Mouse (Mus musculus) megakaryocyte, embryonic 14.5 days (primary cell): ENCODE data around the gene Bscl2. TPM values are rescaled to one million over a fixed set of nuclear protein-coding genes. Genes with fewer than 3 reads are reported as not detected.
"Not testable (repeated sequence)": the region's sequence is repeated elsewhere in the genome, so short reads cannot be mapped to it uniquely, and the experiment has no call there.

ENCODE experiments used
- H3K27me3 ChIP-seq: replicated peaks from 2 replicates; pipeline ENCODE3; 2012; ENCODE audit warnings: inconsistent platforms
- H3K36me3 ChIP-seq: replicated peaks from 2 replicates; pipeline ENCODE3; 2012; ENCODE audit warnings: low read length, inconsistent platforms, mixed read lengths
- H3K4me1 ChIP-seq: 2 replicates; pipeline ENCODE4 v1.6.1; 2012; ENCODE audit warnings: inconsistent platforms
- H3K4me3 ChIP-seq: replicated peaks from 2 replicates; pipeline ENCODE3; 2012; ENCODE audit warnings: moderate library complexity, mild to moderate bottlenecking, inconsistent platforms
- H3K9me3 ChIP-seq: 2 replicates; pipeline ENCODE4 v1.6.1; 2012; ENCODE audit warnings: inconsistent platforms
- FLI1 ChIP-seq: IDR thresholded peaks from 2 replicates; pipeline ENCODE4 v1.6.1; 2012; ENCODE audit warnings: low read length, inconsistent platforms, mixed read lengths
- GATA1 ChIP-seq: IDR thresholded peaks from 3 replicates; pipeline ENCODE4 v1.6.1; 2012; ENCODE audit warnings: mixed read lengths, low read length, inconsistent platforms, borderline replicate concordance
- polyA plus RNA-seq: library from polyadenylated mRNA; stranded (reverse); fragments of >175 nt; gene quantifications from 2 replicates; pipeline ENCODE4 v1.2.3, GENCODE M21; 2012; ENCODE audit warnings: low replicate concordance; ENCODE audit not compliant: insufficient read depth

Gene Bscl2
- polyA plus RNA-seq, 1 experiment: 124 TPM

DNA sequence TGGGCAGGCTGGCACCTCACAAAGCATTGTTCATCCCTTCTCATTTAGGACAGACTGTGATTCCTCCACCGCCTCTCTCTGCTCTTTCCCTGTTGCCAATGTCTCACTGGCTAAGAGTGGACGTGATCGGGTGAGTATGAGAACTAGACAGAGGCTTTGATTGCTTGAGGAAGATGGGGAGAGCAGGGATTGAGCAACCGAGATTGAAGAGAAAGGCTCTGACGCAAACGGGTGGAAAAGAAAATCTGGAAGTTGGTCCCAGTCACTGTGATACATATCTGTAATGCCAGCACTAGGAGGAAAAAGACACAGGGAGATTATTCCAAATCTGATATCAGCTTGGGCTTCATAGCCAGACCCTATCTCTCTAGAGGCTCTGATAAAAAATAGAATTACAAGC, 5.7 kb downstream of the Bscl2 start:
- TF ChIP-seq GATA1: no peak
- Histone ChIP-seq H3K4me1 (peaks cover 50% of the 10 kb centered on the region), H3K9me3 (no peaks in the 10 kb centered on the region), H3K27me3 (no peaks in the 10 kb centered on the region), H3K36me3 (peaks cover 71% of the 10 kb centered on the region), H3K4me3 (peak overlapping the region; percentile 40)

- H3K4me1 ChIP-seq: peaks cover 35% of the 10 kb centered on the region
- TF ChIP-seq GATA1 (no peak), FLI1 (no peak)
- H3K4me3 ChIP-seq: no peak overlapping the region
- H3K27me3 ChIP-seq: no peaks in the 10 kb centered on the region
- no peaks in the 10 kb centered on the region for H3K9me3 ChIP-seq
- peaks cover 79% of the 10 kb centered on the region for H3K36me3 ChIP-seq
These were observed 7.3 kb downstream of the Bscl2 start for GRCm38 (mm10) chr19:8844371-8845129.

GRCm38 (mm10) chr19:8848356-8848755, 11.1 kb downstream of the Bscl2 start:
- TF ChIP-seq FLI1 (no peak), GATA1 (no peak)
- Histone ChIP-seq H3K4me3 (no peak overlapping the region), H3K4me1 (peaks cover 23% of the 10 kb centered on the region), H3K27me3 (peaks cover 2% of the 10 kb centered on the region), H3K36me3 (peaks cover 57% of the 10 kb centered on the region), H3K9me3 (no peaks in the 10 kb centered on the region)

GRCm38 (mm10) chr19:8850402-8850901, 13.2 kb downstream of the Bscl2 start, which contains the start of gene Lrrn4cl:
TSS of gene Lrrn4cl (plus strand) at chr19:8850768.
- Histone ChIP-seq H3K4me3 (no peak within 1 kb of the TSS), H3K27me3 (peaks cover 2% of the 10 kb centered on the region), H3K36me3 (peaks cover 40% of the 10 kb centered on the region), H3K4me1 (peaks cover 19% of the 10 kb centered on the region), H3K9me3 (no peaks in the 10 kb centered on the region)
- TF ChIP-seq FLI1 (no peak), GATA1 (no peak)

DNA sequence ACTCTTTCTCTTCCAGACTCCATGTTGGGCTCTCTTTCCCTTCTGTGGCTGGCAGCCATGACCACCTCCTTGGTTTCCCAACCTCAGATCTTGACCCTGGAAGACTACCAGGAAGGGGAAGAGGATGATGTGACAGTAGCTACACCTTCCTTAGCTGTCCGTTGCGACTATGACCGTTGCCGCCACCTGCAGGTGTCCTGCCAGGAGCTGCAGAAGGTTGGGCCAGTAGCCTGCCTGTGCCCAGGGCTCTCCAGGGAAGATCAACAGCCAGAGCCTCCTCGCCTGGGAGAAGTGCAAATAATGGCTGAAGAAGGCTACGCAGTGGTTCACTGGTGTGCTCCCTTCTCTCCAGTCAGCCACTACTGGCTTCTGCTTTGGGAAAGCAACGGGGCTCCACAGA, 14.4 kb downstream of the Bscl2 start:
- no peak for TF ChIP-seq GATA1
- no peak for TF ChIP-seq FLI1
- Histone ChIP-seq H3K27me3 (peaks cover 2% of the 10 kb centered on the region), H3K9me3 (no peaks in the 10 kb centered on the region)

DNA sequence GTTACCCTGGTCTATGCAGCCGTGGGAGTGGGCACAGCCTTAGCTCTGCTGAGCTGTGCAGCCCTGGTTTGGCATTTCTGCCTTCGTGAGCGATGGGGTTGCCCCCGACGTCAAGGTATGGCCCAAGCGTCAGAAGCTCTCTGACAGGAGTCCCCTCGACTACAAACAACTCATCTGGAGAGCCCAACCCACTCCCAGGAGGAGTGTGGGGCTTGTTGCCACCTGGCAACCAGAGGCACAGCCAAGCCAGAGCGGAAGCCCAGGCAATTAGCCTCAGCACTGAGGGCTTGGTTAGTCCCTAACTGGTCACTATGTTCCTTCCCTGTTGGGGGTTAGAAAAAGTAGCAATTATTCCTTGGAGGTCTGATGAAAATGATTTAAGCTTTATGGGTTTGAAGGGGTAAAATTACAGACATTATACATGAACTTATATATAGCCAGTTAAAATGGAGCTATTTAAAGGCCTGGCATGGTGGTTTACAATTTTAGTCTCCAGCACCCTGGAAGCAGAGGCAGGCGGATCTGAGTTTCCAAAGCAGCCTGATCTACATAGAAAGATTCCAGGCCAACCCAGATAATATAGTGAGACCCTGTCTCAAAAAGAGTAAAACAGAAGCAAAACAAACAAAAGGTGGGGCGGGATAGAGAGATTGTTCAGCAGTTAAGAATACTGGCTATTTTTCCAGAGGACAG, 15.1 kb downstream of the Bscl2 start:
- H3K36me3 ChIP-seq: peaks cover 21% of the 10 kb centered on the region
- no peak for TF ChIP-seq FLI1
- TF ChIP-seq GATA1: no peak
- H3K27me3 ChIP-seq: peaks cover 2% of the 10 kb centered on the region
- H3K9me3 ChIP-seq: no peaks in the 10 kb centered on the region
- no peak overlapping the region for H3K4me3 ChIP-seq
- H3K4me1 ChIP-seq: peaks cover 19% of the 10 kb centered on the region

More for the DNA sequence above, 14.4 kb downstream of the Bscl2 start:
- Histone ChIP-seq H3K4me3 (no peak overlapping the region), H3K36me3 (peaks cover 28% of the 10 kb centered on the region), H3K4me1 (peaks cover 19% of the 10 kb centered on the region)

- H3K27me3 ChIP-seq: peaks cover 2% of the 10 kb centered on the region
- H3K36me3 ChIP-seq: peaks cover 13% of the 10 kb centered on the region
- H3K4me1 ChIP-seq: peaks cover 19% of the 10 kb centered on the region
- no peak overlapping the region for H3K4me3 ChIP-seq
- TF ChIP-seq FLI1: no peak
- TF ChIP-seq GATA1: no peak
- H3K9me3 ChIP-seq: no peaks in the 10 kb centered on the region
These were observed 15.8 kb downstream of the Bscl2 start for GRCm38 (mm10) chr19:8853117-8853516.

DNA sequence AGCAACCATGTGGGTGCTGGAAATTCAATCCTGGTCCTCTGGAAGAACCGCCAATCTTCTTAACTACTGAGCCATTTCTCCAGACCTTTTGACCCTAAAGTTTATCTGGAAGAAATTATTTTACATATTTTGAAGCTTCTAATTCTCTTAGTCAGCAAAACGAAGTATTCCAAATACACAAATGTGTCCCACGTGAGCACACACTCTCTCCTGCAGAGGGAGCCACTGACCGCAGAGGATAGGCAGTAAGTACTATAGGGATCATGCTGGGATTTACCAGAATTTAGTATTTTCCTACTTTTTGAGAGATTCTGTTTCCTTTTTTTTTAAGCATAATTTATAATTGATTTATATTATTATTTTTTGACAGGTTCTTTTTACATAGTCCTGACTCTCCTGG, 20.4 kb downstream of the Bscl2 start:
- Histone ChIP-seq H3K4me1 (peaks cover 5% of the 10 kb centered on the region; the same call in 1 of the 2 replicates), H3K9me3 (no peaks in the 10 kb centered on the region), H3K27me3 (no peaks in the 10 kb centered on the region), H3K4me3 (no peak overlapping the region), H3K36me3 (no peaks in the 10 kb centered on the region)
- TF ChIP-seq FLI1 (no peak), GATA1 (no peak)

- H3K27me3 ChIP-seq: no peaks in the 10 kb centered on the region
- no peak for TF ChIP-seq GATA1
- no peak for TF ChIP-seq FLI1
These were observed 21.8 kb downstream of the Bscl2 start for GRCm38 (mm10) chr19:8859018-8859417.

GRCm38 (mm10) chr19:8864265-8864664, 27.0 kb downstream of the Bscl2 start:
- TF ChIP-seq GATA1: no peak
- no peak for TF ChIP-seq FLI1
- H3K9me3 ChIP-seq: no peaks in the 10 kb centered on the region
- H3K36me3 ChIP-seq: no peaks in the 10 kb centered on the region
- no peak overlapping the region for H3K4me3 ChIP-seq
- no peaks in the 10 kb centered on the region for H3K27me3 ChIP-seq
- H3K4me1 ChIP-seq: peaks cover 22% of the 10 kb centered on the region

More at GRCm38 (mm10) chr19:8859018-8859417, 21.8 kb downstream of the Bscl2 start:
- Histone ChIP-seq H3K9me3 (no peaks in the 10 kb centered on the region), H3K4me3 (no peak overlapping the region), H3K36me3 (no peaks in the 10 kb centered on the region), H3K4me1 (peaks cover 5% of the 10 kb centered on the region; the same call in 1 of the 2 replicates)

DNA sequence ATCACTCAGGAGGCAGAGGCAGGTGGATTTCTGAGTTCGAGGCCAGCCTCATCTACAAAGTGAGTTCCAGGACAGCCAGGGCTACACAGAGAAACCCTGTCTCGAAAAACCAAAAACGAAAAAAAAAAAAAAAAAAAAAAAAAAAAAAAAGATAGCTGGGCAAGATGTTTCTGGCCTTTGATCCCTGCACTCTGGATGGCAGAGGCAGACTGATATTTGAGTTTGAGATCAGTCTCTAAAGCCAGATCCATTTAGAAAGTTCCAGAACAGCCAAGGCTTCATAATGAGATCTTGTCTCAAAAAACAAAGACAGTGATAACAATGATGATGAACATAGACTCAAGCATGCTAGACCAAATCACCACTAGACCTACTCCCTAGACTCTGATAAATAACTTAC, 33.1 kb downstream of the Bscl2 start:
- H3K4me1 ChIP-seq: peaks cover 60% of the 10 kb centered on the region
- H3K36me3 ChIP-seq: peaks cover 32% of the 10 kb centered on the region
- H3K9me3 ChIP-seq, H3K27me3 ChIP-seq: not testable (repeated sequence)
- peak overlapping the region; percentile 97 for H3K4me3 ChIP-seq
